Mouse (Mus musculus) cerebellum, adult 8-10 months (tissue): ENCODE results near the gene Klf3.

Experiments
- DNase-seq: peaks from one replicate; pipeline ENCODE4 v3.0.0; 2022

The Klf3 gene

DNA sequence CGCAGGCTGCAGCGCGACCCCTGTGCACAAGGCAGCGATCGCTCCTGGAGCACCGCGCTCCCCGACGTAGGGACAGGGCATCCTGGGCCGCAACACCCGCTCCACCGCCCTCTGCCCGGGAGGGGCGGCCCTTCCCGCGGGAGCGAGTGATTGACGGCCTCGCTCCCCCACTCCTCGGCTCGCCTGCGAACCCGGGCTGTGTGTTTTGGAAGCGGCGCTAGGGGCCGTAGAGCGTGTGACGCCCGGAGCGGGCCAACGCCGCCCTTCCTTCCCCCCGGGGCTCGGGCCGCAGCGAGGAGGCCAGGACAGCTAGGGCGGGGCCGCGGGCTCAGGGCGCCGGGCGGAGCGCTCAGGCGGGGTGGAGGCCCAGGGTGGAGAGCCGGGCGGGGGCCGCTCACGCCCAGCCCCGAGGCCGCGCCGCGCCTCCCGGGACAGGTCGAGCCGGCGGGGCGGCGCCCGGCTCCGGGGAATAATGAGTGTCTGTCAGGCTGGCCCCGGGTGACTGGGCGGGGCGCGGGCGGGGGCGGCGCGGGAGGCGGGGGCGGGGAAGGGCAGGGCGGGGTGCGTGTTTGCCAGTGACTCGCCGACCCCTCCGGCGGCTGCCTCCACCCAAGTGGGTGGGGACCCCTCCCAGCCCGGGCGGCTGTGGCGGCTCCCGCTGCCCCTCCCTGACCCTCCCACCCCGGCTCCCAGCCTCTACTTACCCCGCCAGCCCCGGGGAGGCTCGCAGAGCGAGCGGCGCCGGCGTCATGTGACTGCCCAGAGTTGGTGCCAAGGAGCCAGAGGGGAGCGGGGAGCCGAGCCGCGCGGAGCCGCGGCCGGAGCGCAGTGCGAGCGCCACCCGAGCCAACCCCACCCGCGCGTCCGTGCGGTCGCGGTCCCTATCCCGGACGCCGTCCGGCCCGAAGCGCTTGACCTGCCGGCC lies at the start of gene Klf3:
Klf3 (plus strand) TSS at position 594 of the 925 bp plus-strand sequence.
- peak; percentile 84 for DNase-seq

- no peak for DNase-seq
Measured at GRCm38 (mm10) chr5:64762295-64762694, 40.9 kb upstream of the Klf3 start.

DNA sequence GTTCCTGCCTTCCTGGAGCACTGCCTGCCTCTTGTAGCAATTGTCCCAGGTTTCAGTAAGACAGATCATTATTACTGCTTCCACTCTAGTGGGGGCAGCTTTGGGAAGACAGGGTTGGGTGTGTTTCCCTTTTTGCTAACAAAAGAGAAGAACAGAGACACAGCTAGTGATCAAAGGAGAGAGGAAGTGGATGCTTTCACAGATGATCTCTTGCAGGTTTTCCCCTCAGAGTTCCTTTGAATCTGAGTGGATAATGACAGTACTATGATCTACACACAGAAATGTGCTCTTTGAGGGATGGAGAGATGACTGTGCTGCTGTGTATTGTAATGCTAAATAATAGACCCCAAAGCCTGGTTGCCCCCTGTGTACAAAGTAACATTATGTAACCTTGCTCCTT lies 38.7 kb upstream of the Klf3 start:
- DNase-seq, result no peak

GRCm38 (mm10) chr5:64765765-64766164 lies 37.4 kb upstream of the Klf3 start:
- DNase-seq, result no peak

DNA sequence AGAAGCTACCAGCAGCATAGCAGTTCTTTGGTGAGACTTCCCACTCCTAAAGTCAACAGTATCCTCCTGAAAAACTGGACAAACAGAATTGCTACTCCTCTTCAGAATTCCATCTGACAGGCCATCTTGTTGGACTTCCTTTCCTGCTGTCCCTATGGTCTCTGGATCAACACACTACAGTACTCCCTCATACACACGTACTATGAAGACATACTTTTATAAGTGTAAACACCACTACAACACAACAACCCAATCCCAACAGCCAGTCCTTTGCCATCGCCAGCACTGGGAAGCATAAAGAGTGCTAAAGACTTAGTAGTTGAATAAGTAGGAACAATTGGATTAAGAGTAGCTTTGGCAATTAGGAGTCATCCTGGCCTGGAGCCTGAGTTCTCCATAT lies 36.6 kb upstream of the Klf3 start:
- DNase-seq, result no peak

DNA sequence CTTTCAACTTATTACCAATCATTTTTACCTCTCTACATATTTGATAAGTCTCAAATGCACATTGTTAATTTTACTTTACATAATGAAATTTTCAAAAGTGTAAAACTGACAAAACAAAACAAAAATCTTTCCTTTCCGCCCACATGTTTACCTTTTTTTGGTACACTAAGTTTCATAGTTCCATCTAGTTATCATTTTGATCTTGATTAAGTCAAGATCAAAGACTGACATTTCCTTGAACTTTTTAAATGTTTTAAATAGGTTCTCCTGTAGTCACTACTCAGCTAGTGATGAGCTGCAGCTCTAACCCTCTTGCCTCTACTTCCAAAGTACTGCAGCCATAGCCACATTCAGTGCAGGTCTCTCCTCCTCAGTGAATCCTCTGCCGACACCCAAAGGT lies 31.6 kb upstream of the Klf3 start:
- no peak for DNase-seq

DNA sequence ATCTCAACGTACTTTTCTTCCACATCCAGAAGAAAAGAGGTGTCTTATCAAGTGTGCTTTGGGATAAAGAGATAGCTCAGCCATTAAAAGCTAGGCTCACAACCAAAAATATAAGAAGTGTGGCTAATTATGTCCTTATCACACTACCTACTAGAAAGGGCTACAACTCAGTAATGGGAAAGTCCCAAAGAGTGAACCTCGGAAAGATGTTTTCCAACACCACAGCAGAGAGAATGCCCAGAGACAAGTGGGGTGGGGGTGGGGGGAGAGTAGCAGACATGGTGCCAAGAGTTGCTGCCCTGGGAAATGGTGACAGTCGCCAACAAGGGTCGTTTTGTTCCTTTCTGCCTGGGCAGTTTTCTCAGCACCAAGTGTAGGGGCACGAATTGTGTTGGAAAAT lies 25.0 kb upstream of the Klf3 start:
- no peak for DNase-seq

DNA sequence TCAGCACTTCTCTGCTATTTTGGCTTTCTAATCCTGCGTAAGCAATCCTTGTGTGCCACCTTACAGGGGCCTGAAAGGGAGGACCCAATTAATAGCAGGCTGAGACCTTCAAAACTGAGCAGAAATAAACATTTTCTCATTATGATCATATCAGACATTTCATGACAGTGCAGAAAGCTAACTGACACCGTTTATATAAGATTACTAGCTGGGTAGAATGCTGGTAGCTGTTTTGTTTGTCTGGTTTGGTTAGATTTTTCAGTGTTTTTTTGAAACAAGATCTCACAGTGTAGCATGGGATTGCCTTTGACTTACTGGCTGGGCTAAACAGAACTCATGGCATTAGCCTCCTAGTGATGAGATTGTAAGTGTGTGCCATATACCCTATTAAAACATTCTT lies 23.9 kb upstream of the Klf3 start:
- DNase-seq, result no peak

DNA sequence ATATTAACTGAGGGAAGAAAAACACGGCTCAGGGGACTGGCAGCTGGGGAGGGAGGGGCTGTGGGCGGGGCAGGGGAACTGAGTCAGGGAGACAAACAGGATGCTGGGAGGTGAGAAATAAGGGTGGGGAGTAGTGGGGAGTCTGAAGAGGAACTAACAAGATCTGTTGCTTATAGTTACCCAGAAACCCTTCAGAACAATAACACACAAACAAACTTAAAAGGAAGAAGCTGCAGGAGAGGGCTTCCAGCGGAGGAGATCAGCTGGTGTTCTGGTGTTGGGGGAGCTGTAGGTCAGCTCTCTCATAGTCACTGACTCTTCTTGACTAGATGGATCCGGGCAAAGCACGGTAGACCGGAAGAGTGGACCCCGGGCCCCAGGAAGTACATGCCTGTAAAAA lies 22.4 kb upstream of the Klf3 start:
- no peak for DNase-seq

- DNase-seq, result no peak
Measured at GRCm38 (mm10) chr5:64788175-64788574, 15.0 kb upstream of the Klf3 start.

DNA sequence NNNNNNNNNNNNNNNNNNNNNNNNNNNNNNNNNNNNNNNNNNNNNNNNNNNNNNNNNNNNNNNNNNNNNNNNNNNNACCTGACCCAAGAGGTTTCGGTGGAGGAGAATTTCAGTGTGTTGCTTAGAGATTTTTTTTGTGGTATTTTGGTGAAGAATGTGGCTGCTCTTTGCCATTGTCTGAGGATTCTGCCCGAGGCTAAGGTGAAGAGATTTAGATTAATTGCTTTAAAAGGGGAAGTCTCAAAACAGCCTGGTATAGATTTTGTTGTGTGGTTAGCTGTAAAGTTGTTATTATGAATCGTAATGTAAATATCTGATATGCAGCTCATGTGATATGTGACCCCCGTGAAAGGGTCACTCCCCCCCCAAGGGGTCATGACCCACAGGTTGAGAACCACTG lies 5.0 kb upstream of the Klf3 start:
- DNase-seq, result no peak

DNA sequence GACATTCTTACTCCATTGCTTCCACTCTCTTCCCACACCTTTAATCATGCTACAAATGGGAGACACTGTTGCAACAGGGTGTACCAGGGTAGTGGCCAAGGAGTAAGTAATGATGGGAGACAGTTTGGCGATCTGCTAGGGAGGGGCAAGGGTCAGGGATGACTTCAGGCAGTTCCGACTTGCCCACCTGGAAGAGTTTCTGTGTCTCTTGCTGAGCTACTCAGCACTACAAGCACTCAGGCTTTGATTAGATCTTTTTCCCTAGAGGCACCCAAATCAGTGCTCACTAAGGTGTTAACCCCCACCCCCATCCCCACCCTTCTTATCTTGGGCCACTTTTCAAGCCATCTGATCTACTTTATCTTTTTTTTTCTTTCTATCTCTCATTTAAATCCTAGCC lies 1.6 kb upstream of the Klf3 start:
- DNase-seq, result no peak

GRCm38 (mm10) chr5:64802143-64802542 lies 1.0 kb upstream of the Klf3 start:
- no peak for DNase-seq

GRCm38 (mm10) chr5:64803720-64804462 lies 703 bp downstream of the Klf3 start:
- DNase-seq, result peak; percentile 34

DNA sequence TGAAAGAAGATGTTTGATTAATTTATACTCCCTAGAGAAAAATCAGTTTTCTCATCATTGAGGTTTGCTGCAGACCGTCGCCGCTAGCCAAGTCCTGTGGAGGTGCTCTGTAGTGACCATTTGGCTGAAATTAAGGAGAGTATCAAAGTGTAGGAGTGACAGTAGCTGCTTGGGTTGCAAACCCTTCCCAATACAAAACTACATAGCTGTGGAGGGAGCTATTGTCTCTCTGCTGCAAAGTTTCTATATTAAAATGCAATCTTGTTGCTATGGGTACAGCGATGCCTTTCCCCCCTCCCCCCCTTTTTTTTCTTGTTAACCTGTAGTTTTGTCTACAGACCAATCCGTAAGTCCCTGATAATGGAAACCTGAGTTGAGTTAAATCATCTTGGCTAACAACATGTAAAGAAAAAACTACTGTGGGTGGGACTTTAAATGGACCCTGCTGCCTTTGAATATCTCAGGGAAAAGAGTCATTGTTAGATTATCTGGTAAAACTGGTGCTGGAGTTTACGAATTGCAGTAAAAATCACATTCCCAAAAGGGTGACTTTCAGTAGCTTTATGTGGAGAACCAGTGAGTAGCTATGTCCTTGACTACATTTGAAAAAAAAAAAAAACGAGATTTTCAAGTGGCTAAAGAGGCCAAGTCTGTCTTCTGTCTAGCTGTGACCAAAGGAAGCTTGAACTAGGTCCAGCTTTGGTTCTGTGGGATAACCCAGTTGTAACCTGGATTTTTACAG lies 2.1 kb downstream of the Klf3 start:
- DNase-seq, result no peak

- no peak for DNase-seq
Measured at GRCm38 (mm10) chr5:64805873-64806505, 2.8 kb downstream of the Klf3 start.

DNA sequence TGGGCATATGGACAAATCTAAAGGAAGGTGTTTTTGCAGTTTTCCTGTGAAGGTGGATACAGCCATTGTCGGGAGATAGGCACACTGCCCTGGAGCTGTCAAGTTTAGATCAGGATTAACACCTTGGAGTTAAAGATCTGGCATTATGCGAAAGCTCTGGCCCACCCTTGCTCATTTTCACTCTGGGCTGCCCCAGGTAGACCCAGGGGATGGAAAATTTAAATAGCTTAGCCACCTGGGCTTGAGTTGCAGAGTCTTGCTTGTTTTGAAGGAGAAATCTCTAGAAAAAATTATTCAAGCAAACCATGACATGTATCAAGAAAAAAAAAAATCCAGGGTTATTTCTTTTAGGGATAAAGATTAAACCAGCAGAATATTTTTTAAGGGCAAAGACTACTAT lies 3.4 kb downstream of the Klf3 start:
- no peak for DNase-seq

- DNase-seq, result no peak
Measured at GRCm38 (mm10) chr5:64807159-64807558, 4.0 kb downstream of the Klf3 start.

GRCm38 (mm10) chr5:64807603-64808002 lies 4.4 kb downstream of the Klf3 start:
- DNase-seq, result no peak

- no peak for DNase-seq
Measured at GRCm38 (mm10) chr5:64808106-64809010, 5.2 kb downstream of the Klf3 start.

DNA sequence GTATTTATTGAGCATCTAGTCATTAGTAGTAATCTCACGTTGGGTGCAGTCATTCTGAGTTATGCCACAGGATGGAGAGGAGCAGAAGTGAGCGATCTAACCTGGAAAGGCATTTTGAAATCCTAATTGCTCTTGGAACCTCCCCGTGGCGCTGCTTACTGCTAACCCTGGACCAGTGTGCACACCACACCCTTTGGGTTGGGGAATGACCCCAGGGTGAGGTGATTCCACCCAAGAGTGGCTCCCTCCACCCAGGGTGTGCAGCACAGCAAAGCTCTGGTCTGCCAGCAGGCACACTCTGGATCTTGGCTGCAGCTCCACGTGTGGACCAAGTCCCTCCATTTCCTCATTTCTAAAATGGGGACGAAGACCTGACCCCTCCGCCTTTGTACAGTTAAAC lies 6.1 kb downstream of the Klf3 start:
- DNase-seq, result no peak

DNA sequence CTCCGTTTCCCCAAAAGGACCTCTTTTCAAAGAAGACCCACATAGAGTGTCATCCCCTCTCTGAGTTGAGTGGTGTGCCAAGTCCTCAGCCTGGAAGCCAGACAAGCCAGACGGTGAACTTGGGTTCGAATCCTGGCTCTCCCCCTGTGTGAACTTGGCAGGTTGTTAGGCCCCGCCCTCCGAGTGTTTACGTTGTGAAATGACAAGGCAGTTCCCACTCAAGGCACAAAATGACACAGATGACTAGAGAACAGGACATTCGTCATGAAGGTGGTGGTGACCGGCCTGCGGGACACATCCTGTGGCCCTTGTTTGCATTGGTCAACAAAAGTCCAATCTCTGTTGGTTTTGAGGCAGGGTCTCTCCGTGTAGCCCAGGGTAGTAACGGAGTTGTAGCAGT lies 6.7 kb downstream of the Klf3 start:
- no peak for DNase-seq
